Mouse (Mus musculus) kidney, adult 2 months (tissue): ENCODE results near the gene Lrrc74a. TPM values are rescaled to one million over a fixed set of nuclear protein-coding genes. Genes with fewer than 3 reads are reported as not detected.

Experiments
- DNase-seq: peaks from one replicate; pipeline ENCODE4 v3.0.0; 2021
- H3K27ac ChIP-seq: fragments of 200-500 bp; 2 replicates; pipeline ENCODE4 v1.5.1; 2012; ENCODE audit warnings: low read depth, low read length, control low read depth, inconsistent platforms; ENCODE audit not compliant: insufficient read depth
- H3K27me3 ChIP-seq: fragments of 200-500 bp; replicated peaks from 2 replicates; pipeline ENCODE4 v1.6.1; 2012; ENCODE audit warnings: mild to moderate bottlenecking, moderate library complexity, low read length, inconsistent platforms; ENCODE audit not compliant: control insufficient read depth, insufficient read depth
- H3K36me3 ChIP-seq: fragments of 200-500 bp; 2 replicates; pipeline ENCODE4 v1.6.1; 2012; ENCODE audit warnings: mild to moderate bottlenecking, moderate library complexity, low read length, inconsistent platforms; ENCODE audit not compliant: control insufficient read depth, insufficient read depth
- H3K4me1 ChIP-seq: fragments of 200-500 bp; 2 replicates; pipeline ENCODE4 v1.6.1; 2011; ENCODE audit warnings: low read length; ENCODE audit not compliant: control insufficient read depth, insufficient read depth
- H3K4me3 ChIP-seq: fragments of 200-500 bp; 2 replicates; pipeline ENCODE4 v1.5.1; 2011; ENCODE audit warnings: mild to moderate bottlenecking, low read depth, low read length, control low read depth; ENCODE audit not compliant: insufficient read depth
- CTCF ChIP-seq: fragments of 200-500 bp; conservative IDR thresholded peaks from 2 replicates; pipeline ENCODE4 v1.5.1; 2011; ENCODE audit warnings: low read depth, mild to moderate bottlenecking, control low read depth, low read length, moderate library complexity, mixed read lengths; ENCODE audit not compliant: insufficient read depth, insufficient read length
- POLR2A ChIP-seq: fragments of 200-500 bp; IDR thresholded peaks from one replicate; pipeline ENCODE4 v1.6.1; 2011; ENCODE audit warnings: low read depth, low read length, control low read depth
- WGBS: fragments of 180-500 bp; shearing (Covaris S2); methylation state at CpG from one replicate; pipeline ENCODE4 v1.1.7; 2018; 5-methylcytosine and 5-hydroxymethylcytosine counted together
- polyA plus RNA-seq: library from polyadenylated mRNA; depleted of rRNA; stranded (reverse); fragments of >200 nt; gene quantifications from 2 replicates; pipeline ENCODE4 v1.2.3, GENCODE M21; 2012

Gene Lrrc74a
- polyA plus RNA-seq, 1 experiment = not detected

DNA sequence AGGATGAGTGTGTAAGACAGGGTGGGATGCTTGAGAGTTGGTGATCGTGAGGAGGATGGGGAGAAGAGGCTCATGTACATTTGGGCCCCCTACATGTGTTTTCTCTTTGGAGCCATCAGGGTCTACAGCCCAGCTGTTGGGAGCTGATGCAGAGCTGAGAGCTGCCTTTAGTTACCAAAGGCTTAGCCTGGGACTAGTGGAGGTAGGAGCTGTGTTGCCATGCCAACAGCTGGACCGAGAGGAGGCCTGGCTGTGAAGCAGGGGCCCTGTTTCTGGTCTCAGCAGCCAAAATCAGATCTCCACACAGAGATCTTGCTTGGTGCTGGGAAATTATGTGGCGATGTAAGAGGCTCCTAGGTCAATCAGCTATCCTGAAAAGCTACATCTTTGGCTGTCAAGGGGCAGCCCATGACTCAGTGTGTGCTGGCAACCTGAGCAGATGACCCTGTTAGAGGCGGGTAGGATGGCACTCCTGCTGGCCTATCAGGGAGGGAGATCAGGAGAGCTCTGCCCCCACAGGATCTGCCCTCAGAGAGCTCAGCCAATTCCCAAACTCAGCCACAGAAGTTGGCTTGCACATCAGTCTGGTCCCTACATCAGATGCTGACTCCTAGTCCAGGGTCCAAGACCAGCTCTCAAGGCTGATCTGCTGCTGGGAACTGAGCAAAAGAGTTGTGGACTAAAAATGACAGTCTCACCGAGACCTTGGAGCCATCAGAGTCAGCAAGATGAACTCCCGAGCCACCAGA lies 56.1 kb downstream of the Lrrc74a start:
- H3K27ac ChIP-seq = 0 out of 2 replicates have a peak overlapping the region, but pooled peaks have one; percentile 37
- whole genome bisulfite sequencing = 48% methylated on average over 6 of the region's 6 CpGs

DNA sequence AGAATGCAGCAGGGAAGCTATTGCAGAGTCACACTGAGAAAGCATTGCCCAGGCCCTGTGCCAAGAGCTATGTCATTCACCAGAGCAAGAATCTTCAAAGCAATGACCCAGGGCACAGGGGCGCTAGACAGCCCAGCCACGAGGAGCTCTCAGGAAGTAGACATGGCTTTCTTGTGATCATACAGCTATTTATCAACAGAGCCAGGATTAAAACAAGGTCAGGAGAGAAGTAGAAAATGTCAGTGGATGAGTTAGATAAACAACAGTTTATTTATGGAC lies 56.6 kb downstream of the Lrrc74a start:
- Histone ChIP-seq H3K27me3 (no peaks in the 10 kb centered on the region), H3K36me3 (no peaks in the 10 kb centered on the region), H3K4me3 (no peak overlapping the region), H3K27ac (no peak overlapping the region), H3K4me1 (no peaks in the 10 kb centered on the region; the same call in 1 of the 2 replicates)
- peak; percentile 86 for DNase-seq
- WGBS = 19% methylated on average over 2 of the region's 2 CpGs
- TF ChIP-seq CTCF (no peak), POLR2A (no peak)

More for the DNA sequence above, 56.1 kb downstream of the Lrrc74a start:
- no peaks in the 10 kb centered on the region; the same call in 1 of the 2 replicates for H3K4me1 ChIP-seq
- H3K4me3 ChIP-seq = no peak overlapping the region
- no peaks in the 10 kb centered on the region for H3K36me3 ChIP-seq
- TF ChIP-seq CTCF (no peak), POLR2A (no peak)
- no peaks in the 10 kb centered on the region for H3K27me3 ChIP-seq
- no peak for DNase-seq

DNA sequence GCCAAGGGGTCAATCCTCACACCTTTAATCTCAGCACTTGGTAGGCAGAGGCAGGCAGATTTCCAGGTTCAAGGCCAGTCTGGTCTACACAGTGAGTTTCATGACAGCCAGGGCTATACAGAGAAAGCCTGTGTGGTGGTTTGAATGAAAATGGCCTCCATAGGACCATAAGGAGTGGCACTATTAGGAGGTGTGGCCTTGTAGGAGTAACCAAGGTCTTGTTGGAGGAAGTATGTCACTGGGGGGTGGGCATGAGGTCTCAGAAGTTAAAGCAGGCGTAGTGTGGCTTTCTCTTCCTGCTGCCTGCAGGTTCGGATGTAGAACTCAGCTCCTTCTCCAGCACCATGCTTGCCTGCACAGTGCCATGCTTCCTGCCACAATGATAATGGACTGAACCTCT lies 57.8 kb downstream of the Lrrc74a start:
- no peak for DNase-seq
- Histone ChIP-seq H3K27ac (no peak overlapping the region), H3K4me3 (no peak overlapping the region), H3K4me1 (no peaks in the 10 kb centered on the region; the same call in 1 of the 2 replicates), H3K36me3 (no peaks in the 10 kb centered on the region), H3K27me3 (no peaks in the 10 kb centered on the region)
- 94% methylated on average over 2 of the region's 2 CpGs for WGBS
- TF ChIP-seq POLR2A = no peak
- no peak for TF ChIP-seq CTCF

DNA sequence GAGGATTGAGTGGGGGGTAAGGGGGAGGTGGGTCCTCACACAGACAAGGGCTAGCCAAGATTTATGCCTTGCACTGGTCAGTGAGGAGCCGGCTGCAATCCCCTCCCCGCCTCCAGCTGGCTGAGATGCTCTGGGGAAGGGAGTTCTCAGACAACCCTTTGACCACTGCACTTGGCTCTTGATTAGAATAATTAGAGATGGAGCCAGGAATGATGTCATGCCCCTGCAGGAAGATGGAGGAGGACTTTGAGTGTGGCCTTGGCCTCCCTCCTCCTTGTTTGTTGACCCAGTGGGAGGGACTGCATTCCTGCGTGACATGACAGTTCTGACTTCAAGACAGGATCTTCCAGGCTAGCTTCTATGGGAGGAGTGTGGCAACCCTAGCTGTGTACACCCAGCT lies 59.7 kb downstream of the Lrrc74a start:
- H3K27me3 ChIP-seq = no peaks in the 10 kb centered on the region
- peaks cover under 1% of the 10 kb centered on the region; the same call in 1 of the 2 replicates for H3K4me1 ChIP-seq
- H3K4me3 ChIP-seq = no peak overlapping the region
- 39% methylated on average over 3 of the region's 3 CpGs for WGBS
- DNase-seq = peak; percentile 93
- no peaks in the 10 kb centered on the region for H3K36me3 ChIP-seq
- TF ChIP-seq POLR2A = no peak
- no peak for TF ChIP-seq CTCF
- H3K27ac ChIP-seq = peak overlapping the region; percentile 11; the same call in 1 of the 2 replicates

DNA sequence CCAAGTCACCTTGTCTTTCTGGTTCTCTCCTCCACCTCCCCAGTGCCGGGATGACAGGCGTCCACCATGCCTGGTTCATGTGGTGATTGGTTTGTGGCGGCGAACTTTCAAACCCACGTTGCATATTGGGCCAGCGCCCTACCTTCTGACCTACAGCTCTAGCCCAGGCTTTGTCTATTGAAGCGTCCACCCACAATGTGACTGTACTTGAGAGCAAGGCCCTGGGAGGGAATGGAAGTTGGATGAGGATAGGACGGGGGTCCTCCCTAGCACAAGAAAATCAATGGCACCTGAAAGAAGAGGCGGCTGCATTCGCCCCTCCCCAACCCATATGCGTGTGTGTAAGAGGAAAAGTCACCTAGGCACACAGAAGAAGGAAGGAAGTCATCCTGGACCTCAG lies 60.2 kb downstream of the Lrrc74a start:
- Histone ChIP-seq H3K27ac (peak overlapping the region; percentile 11; the same call in 1 of the 2 replicates), H3K27me3 (no peaks in the 10 kb centered on the region), H3K4me1 (peaks cover 5% of the 10 kb centered on the region), H3K36me3 (no peaks in the 10 kb centered on the region), H3K4me3 (no peak overlapping the region)
- TF ChIP-seq CTCF = no peak
- TF ChIP-seq POLR2A = no peak
- WGBS = 85% methylated on average over 11 of the region's 11 CpGs
- DNase-seq = no peak

DNA sequence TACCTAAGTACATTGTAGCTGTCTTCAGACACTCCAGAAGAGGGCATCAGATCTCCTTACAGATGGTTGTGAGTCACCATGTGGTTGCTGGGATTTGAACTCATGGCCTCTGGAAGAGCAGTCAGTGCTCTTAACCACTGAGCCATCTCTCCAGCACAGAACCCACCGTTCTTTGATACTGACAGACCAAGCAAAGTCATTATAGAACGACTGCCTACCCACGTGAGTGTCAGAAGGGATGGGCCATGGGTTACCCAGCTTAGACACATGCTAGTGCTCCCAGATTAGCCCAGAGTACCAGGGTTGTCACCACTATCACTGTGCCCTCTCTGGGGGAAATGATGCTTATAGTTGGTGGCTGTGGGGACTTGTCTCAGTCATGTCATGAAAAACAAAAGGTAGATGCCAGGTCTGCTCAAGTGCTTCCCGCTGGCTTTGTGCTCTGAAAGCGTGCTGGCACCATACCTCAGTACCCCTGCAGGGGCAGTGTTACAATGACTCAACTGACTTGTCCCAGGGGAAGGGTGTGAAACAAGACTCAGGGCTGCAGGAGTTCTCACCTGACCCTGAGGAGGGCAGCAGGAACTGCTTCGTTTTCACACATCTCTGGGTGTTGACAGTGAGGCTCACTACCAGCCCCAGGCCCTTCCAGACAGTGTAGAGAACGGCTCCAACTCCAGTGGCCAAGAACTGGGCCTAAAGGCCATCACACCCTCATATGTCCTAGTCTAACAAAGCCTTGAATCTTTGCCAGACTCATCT lies 61.1 kb downstream of the Lrrc74a start:
- WGBS = 59% methylated on average over 7 of the region's 7 CpGs
- Histone ChIP-seq H3K36me3 (no peaks in the 10 kb centered on the region), H3K27ac (no peak overlapping the region), H3K4me3 (no peak overlapping the region), H3K4me1 (peaks cover 10% of the 10 kb centered on the region), H3K27me3 (no peaks in the 10 kb centered on the region)
- no peak for DNase-seq
- TF ChIP-seq POLR2A (no peak), CTCF (no peak)

DNA sequence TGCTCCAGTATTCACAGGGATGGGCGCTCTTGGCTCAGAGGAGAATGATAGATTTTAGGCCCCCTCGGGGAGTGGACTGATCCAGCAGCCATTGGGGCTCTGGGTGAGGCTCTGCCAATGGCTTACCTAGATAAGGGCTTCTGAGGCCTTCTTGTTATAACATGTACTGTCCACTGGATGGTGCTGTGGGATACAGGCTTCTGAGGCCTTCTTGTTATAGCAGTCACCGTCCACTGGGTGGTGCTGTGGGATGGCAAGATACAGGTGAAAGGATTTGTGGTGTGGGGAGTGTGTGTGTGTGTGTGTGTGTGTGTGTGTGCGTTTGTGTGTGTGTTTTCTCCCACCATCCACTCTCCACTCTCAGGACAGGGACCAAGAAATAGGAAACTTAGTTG lies 61.7 kb downstream of the Lrrc74a start:
- no peak overlapping the region for H3K27ac ChIP-seq
- peak; percentile 91 for DNase-seq
- TF ChIP-seq CTCF = peak; percentile 100
- no peak for TF ChIP-seq POLR2A
- H3K36me3 ChIP-seq = no peaks in the 10 kb centered on the region
- H3K27me3 ChIP-seq = no peaks in the 10 kb centered on the region
- H3K4me1 ChIP-seq = peaks cover 15% of the 10 kb centered on the region
- H3K4me3 ChIP-seq = no peak overlapping the region
- WGBS = 2% methylated on average over 4 of the region's 4 CpGs
